Mouse (Mus musculus) lung, adult 2 months (tissue): ENCODE measurements around the gene Cxcl2. TPM values are rescaled to one million over a fixed set of nuclear protein-coding genes. Genes with fewer than 3 reads are reported as not detected.

ENCODE experiments used
- DNase-seq: peaks from one replicate; pipeline ENCODE4 v3.0.0; 2022
- H3K4me1 ChIP-seq: fragments of 200-500 bp; 2 replicates; pipeline ENCODE4 v1.6.1; 2011; ENCODE audit warnings: low read length; ENCODE audit not compliant: control insufficient read depth, insufficient read depth
- H3K4me3 ChIP-seq: fragments of 200-500 bp; replicated peaks from 2 replicates; pipeline ENCODE3; 2011; ENCODE audit warnings: low read depth, mild to moderate bottlenecking, control low read depth, low read length; ENCODE audit errors: extremely low read depth
- CTCF ChIP-seq: fragments of 200-500 bp; IDR thresholded peaks from 2 replicates; pipeline ENCODE4 v1.5.1; 2011; ENCODE audit warnings: mild to moderate bottlenecking, low read length, control low read depth; ENCODE audit not compliant: insufficient read depth
- POLR2A ChIP-seq: fragments of 200-500 bp; IDR thresholded peaks from 2 replicates; pipeline ENCODE4 v1.6.1; 2011; ENCODE audit warnings: low read depth, mild to moderate bottlenecking, control low read depth, low read length, borderline replicate concordance; ENCODE audit errors: extremely low read depth
- WGBS: fragments of 180-500 bp; shearing (Covaris S2); methylation state at CpG from one replicate; pipeline ENCODE4 v1.1.7; 2018; 5-methylcytosine and 5-hydroxymethylcytosine counted together
- polyA plus RNA-seq: library from polyadenylated mRNA; depleted of rRNA; stranded (reverse); fragments of >200 nt; gene quantifications from 2 replicates; pipeline ENCODE4 v1.2.3, GENCODE M21; 2012; rRNA removed

Cxcl2 gene
- polyA plus RNA-seq = 2.2 TPM in 2 replicates

DNA sequence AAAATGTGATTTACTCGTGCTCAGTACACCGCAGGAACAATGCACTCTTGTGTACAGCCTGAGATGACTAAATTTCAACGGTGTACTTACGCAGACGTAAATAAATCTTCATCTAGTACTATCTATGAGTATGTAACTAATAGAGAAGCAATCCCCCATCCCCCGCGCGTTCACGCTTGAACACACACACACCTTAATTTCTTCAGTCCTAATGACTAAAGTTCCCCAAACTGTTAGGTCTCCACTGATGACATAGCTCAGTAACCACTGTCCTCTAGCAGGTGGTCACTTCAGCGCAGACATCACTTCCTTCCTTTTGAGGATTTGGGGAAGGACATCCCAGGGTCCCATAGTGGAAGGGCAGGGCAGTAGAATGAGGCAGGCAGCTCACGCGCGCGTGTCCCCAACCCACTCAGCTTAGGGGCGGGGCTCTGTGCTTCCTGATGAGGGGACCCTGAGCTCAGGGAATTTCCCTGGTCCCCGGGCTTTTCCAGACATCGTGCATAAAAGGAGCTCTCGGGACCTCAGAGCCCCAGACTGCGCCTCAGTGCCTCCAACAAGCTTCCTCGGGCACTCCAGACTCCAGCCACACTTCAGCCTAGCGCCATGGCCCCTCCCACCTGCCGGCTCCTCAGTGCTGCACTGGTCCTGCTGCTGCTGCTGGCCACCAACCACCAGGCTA lies at the start of gene Cxcl2:
Gene Cxcl2 (plus strand): TSS at position 533 of the 682 bp plus-strand sequence.
- Histone ChIP-seq H3K4me3 (peak within 1 kb of the TSS; percentile 24), H3K4me1 (no peaks in the 10 kb centered on the region; the same call in 1 of the 2 replicates)
- peak; percentile 17 for DNase-seq
- 6% methylated on average over 22 of the region's 22 CpGs for WGBS
- TF ChIP-seq CTCF = no peak
- no peak for TF ChIP-seq POLR2A

DNA sequence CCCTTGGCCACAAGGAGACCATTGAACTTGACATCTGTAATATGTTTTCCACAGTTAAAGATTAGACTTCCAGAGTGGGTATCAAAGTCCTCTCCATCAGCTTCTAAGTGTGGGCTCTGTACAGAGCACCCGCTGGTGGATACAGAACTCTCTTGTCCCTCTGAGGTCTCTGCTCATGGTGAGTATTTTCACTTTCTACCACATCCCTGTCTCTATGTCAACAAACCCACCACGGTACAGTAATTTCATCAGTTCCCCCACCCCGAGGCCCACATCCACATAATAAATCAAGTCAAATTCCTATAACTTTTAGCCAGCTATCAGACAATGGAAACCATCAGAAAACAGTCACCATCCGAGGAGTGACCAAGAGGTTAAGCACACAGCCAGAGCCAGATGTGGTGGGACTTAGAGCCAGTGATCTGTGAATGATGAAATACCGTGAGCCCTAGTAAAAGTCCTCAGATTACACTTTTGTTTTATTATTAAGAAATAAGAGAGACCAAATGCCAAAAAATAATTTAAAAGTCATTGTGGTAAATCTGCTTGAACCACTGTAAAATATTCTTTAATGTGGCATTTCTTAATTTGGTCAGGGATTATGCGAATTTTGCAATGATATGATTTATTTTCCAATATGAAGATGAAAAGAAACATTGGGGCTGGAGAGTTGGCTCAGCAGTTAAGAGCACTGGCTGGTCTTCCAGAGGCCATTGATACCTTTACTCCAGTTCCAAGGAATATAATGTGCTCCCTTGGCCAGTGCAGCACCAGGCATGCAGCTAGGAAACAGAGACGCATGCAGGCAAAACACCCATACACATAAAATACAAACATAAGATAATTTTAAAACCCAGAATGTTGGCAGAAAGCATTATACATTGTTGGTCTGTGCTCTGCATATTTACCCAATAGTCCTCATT lies 48.1 kb upstream of the Cxcl2 start:
- Histone ChIP-seq H3K4me1 (no peaks in the 10 kb centered on the region; the same call in 1 of the 2 replicates), H3K4me3 (no peak overlapping the region)
- no peak for DNase-seq
- TF ChIP-seq POLR2A (no peak), CTCF (no peak)
- WGBS = 63% methylated on average over 7 of the region's 7 CpGs

DNA sequence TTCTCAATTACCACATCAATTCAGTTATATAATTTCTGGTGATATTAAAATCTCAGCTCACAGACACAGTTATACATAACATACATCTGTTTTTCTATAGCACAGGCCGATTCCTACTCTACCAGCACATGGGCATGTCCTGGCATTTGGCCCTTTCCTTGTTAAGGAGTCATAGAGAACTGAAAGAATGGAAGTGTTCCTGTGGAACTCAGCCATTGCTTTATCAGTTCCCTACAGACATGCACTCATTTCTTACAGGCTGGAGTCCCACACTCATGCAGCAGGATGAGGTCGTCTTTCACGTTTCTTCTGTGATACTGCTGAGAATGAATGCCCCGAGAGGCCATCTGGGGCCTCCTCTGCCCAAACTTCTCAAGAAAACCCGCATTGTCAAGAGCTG lies 46.2 kb upstream of the Cxcl2 start:
- 47% methylated on average over 5 of the region's 5 CpGs for WGBS
- no peak overlapping the region for H3K4me3 ChIP-seq
- TF ChIP-seq POLR2A = no peak
- no peak for TF ChIP-seq CTCF
- no peaks in the 10 kb centered on the region; the same call in 1 of the 2 replicates for H3K4me1 ChIP-seq
- DNase-seq = no peak

DNA sequence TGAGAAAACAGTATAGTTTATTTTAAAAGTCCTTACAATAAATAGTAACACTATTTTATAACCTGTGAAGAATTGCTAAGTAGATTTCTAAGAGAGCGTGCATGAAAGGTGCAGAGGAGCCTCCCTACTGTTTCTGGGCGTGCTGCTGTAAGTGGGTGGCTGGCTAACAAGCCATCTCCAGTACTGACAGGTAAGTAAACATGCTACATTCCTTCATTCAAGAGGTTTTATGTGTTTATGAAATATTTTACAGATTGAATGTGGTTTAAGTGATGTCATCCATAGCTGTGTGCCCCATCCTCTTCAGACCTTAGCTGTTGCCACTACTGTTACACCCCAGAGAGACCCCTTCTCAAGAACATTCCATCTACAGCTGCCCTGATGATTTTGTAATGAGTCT lies 45.2 kb upstream of the Cxcl2 start:
- 75% methylated on average over 2 of the region's 2 CpGs for WGBS
- TF ChIP-seq POLR2A = no peak
- no peak for TF ChIP-seq CTCF
- Histone ChIP-seq H3K4me1 (no peaks in the 10 kb centered on the region; the same call in 1 of the 2 replicates), H3K4me3 (no peak overlapping the region)
- DNase-seq = no peak

DNA sequence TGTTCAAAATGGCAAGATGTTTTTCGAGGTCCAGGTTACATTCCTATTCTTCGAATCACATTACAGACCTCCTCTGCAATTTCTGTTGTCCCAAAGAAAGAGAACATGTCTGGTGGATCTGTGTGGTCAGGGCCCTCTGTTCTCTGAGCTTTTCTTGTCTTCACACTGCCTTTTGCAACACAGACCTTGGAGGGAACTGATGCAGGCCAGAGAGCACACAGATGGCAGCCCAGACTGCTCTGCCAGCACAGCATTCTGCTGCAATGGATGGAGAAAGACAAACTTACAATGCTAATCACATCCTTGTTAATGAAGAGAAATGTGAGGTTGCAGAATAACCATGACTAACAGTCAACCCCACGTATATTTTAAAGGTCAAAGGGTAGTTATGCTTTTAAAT lies 44.6 kb upstream of the Cxcl2 start:
- no peak for DNase-seq
- TF ChIP-seq CTCF (no peak), POLR2A (no peak)
- Histone ChIP-seq H3K4me1 (no peaks in the 10 kb centered on the region; the same call in 1 of the 2 replicates), H3K4me3 (no peak overlapping the region)
- WGBS = 64% methylated on average over 3 of the region's 3 CpGs

DNA sequence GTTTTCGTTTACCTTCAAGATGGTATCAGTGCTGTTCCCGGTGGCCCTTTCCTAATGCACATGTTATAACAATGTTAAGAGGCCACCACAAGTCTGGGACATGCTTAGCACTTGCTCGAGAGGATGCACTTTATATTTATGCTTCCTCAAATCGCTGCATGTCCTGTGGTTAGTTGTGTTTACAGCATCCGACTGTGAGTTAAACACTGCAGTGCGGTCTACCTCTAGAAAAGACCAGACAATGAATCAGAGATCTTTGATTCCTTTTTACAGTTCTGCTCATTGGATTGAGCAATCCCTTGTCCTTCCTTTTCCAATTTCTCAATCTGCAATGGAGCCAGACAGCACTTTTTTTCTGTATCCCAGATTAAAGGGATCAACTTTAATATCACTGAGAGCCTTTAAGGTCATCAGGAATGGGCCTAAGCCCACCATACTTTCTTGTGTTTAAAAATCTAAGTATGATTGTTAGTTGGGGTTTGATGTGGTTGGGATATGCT lies 41.7 kb upstream of the Cxcl2 start:
- no peaks in the 10 kb centered on the region; the same call in 1 of the 2 replicates for H3K4me1 ChIP-seq
- 67% methylated on average over 6 of the region's 6 CpGs for WGBS
- no peak for DNase-seq
- no peak for TF ChIP-seq POLR2A
- no peak for TF ChIP-seq CTCF
- no peak overlapping the region for H3K4me3 ChIP-seq

DNA sequence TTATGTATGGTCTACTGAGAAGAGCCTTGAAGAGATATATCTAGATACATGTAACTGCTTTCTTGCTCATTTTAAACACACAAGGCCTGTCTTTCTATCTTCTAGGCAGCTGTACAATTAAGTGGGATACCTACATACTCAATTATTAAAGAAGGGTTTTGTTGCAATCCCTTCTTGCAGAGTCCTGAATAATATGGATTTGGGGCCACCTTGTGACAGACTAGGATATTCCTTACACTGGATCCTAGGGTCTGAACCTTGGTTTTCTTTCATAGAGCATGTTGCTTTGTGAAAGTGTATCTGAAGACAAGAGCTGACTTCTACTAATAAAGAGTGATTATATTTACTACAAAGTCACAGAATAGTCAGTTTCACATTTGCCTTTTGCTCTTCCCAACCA lies 36.9 kb upstream of the Cxcl2 start:
- no peaks in the 10 kb centered on the region for H3K4me1 ChIP-seq
- no peak overlapping the region for H3K4me3 ChIP-seq
- TF ChIP-seq CTCF = no peak
- TF ChIP-seq POLR2A = no peak
- no peak for DNase-seq

DNA sequence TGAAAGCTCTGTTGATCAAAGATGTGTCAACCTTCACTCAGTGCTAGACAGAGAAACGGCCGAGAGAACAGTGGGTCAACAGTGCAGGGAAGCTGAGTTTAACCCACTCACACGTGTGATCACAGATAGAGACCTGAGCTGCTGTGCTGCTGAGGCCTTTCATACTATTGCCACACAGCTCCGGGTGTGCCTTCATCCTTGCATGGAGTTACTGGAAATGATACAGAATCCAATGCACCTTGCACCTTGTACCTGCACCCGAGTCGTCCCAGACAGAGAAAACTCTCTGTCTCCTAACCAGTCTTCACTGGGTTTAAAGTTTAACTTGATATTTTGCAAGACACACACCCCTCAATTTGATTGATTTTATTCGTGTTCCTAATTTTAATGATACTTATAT lies 31.3 kb upstream of the Cxcl2 start:
- 73% methylated on average over 7 of the region's 7 CpGs for WGBS
- no peak for DNase-seq
- H3K4me3 ChIP-seq = no peak overlapping the region
- TF ChIP-seq CTCF (no peak), POLR2A (no peak)
- no peaks in the 10 kb centered on the region for H3K4me1 ChIP-seq

DNA sequence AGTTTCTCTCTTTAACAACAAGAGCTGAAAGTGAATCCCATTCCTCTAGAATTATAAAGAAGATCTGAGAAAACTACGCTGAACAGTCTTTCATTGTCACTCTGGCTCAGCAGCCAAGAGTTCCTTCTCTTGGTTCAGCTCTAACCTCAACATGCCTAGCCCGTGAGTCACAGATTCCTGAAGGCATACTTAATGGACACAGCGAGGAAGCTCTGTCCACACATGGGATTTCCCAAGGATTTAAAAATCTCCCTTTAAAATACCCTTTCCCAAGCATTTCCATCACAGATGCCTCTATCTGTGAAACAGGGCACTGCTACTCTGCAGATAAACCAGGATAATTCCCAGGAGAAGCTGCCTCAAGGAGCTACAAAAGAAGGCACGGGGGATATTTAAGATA lies 27.6 kb upstream of the Cxcl2 start:
- WGBS = 44% methylated on average over 4 of the region's 4 CpGs
- peak; percentile 32 for DNase-seq
- TF ChIP-seq CTCF (no peak), POLR2A (no peak)
- Histone ChIP-seq H3K4me3 (no peak overlapping the region), H3K4me1 (no peaks in the 10 kb centered on the region)
